7 mouse cellular contexts compared by ENCODE assay signal in the genomic region with DNA sequence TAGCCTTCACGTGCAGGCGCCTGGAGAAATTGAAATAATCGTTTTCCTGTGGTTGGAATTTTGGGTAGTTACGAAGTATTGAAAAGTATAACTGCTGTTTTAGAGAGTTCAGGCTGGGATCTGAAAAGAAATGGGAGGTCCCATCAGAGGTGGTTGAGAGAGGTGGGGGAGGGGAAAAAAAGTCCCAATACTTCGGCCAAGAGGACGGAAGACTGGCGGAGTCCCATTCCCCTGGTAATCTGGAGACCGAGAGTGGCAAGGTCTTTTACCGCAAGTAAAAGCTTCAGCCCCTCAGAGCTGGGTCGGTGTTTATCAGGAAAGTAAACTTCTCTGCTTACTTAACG. TPM values are rescaled to one million over a fixed set of nuclear protein-coding genes. Genes with fewer than 3 reads are reported as not detected.
DNase-seq lines count a peak whose midpoint lies in the region; ATAC-seq and TF ChIP-seq lines count a peak whose summit lies in the region.

No protein-coding gene starts in this region.

- no peaks in the 10 kb centered on the region for H3K36me3 ChIP-seq in lung, embryonic 14.5 days (ENCODE audit: insufficient read depth)
- H3K36me3 ChIP-seq in forebrain, embryonic 10.5 days (replicated peaks), result no peaks in the 10 kb centered on the region
- H3K36me3 ChIP-seq in intestine, postnatal 0 days (ENCODE audit: control insufficient read depth, insufficient read depth), result no peaks in the 10 kb centered on the region
- H3K36me3 ChIP-seq in neural tube, embryonic 13.5 days, result no peaks in the 10 kb centered on the region

- peak overlapping the region; percentile 23; the same call in 1 of the 2 replicates for H3K9ac ChIP-seq in lung, embryonic 14.5 days
- no peak overlapping the region for H3K9ac ChIP-seq in intestine, postnatal 0 days (ENCODE audit: low read depth, low read length)
- H3K9ac ChIP-seq in neural tube, embryonic 13.5 days, result peak overlapping the region; percentile 66; the same call in 1 of the 2 replicates

- H3K9me3 ChIP-seq in lung, embryonic 14.5 days (ENCODE audit: low read depth, low read length), result no peaks in the 10 kb centered on the region
- H3K9me3 ChIP-seq in forebrain, embryonic 10.5 days, result no peaks in the 10 kb centered on the region
- no peaks in the 10 kb centered on the region for H3K9me3 ChIP-seq in intestine, postnatal 0 days (ENCODE audit: control insufficient read depth)
- H3K9me3 ChIP-seq in neural tube, embryonic 13.5 days, result no peaks in the 10 kb centered on the region

- no peak overlapping the region for H3K27ac ChIP-seq in lung, embryonic 14.5 days (ENCODE audit: low read depth)
- H3K27ac ChIP-seq in forebrain, embryonic 10.5 days, result no peak overlapping the region
- H3K27ac ChIP-seq in intestine, postnatal 0 days (ENCODE audit: low read depth, low read length), result no peak overlapping the region
- no peak overlapping the region for H3K27ac ChIP-seq in neural tube, embryonic 13.5 days (replicated peaks)

- peak overlapping the region; percentile 87 for H3K4me2 ChIP-seq in lung, embryonic 14.5 days
- H3K4me2 ChIP-seq in intestine, postnatal 0 days (replicated peaks; ENCODE audit: low read depth), result peak overlapping the region; percentile 78
- H3K4me2 ChIP-seq in neural tube, embryonic 13.5 days, result peak overlapping the region; percentile 71

- H3K4me1 ChIP-seq in lung, embryonic 14.5 days (ENCODE audit: insufficient read depth), result no peaks in the 10 kb centered on the region; the same call in 1 of the 2 replicates
- H3K4me1 ChIP-seq in forebrain, embryonic 10.5 days, result peaks cover 34% of the 10 kb centered on the region
- H3K4me1 ChIP-seq in intestine, postnatal 0 days (replicated peaks; ENCODE audit: control insufficient read depth, insufficient read depth, low read length), result peaks cover 6% of the 10 kb centered on the region; the same call in 1 of the 2 replicates
- H3K4me1 ChIP-seq in neural tube, embryonic 13.5 days (replicated peaks), result peaks cover 27% of the 10 kb centered on the region

- no peaks in the 10 kb centered on the region for H3K27me3 ChIP-seq in lung, embryonic 14.5 days (ENCODE audit: insufficient read depth, low read length)
- H3K27me3 ChIP-seq in forebrain, embryonic 10.5 days (ENCODE audit: poor library complexity, severe bottlenecking), result peaks cover 68% of the 10 kb centered on the region
- no peaks in the 10 kb centered on the region for H3K27me3 ChIP-seq in intestine, postnatal 0 days (replicated peaks; ENCODE audit: control insufficient read depth, insufficient read depth, low read length)
- peaks cover 34% of the 10 kb centered on the region for H3K27me3 ChIP-seq in neural tube, embryonic 13.5 days

- peak overlapping the region; percentile 41 for H3K4me3 ChIP-seq in lung, embryonic 14.5 days (ENCODE audit: low read depth, low read length)
- H3K4me3 ChIP-seq in forebrain, embryonic 10.5 days, result peak overlapping the region; percentile 55
- peak overlapping the region; percentile 37 for H3K4me3 ChIP-seq in intestine, postnatal 0 days (ENCODE audit: low read depth, low read length)
- H3K4me3 ChIP-seq in neural tube, embryonic 13.5 days, result peak overlapping the region; percentile 39

- 2% methylated on average over 11 of the region's 11 CpGs for WGBS in lung, embryonic 14.5 days
- WGBS in forebrain, embryonic 10.5 days, result under 1% methylated on average over 11 of the region's 11 CpGs
- WGBS in intestine, postnatal 0 days, result 12% methylated on average over 11 of the region's 11 CpGs
- 2% methylated on average over 11 of the region's 11 CpGs for WGBS in neural tube, embryonic 13.5 days

- DNase-seq in lung, embryonic 14.5 days, result peak; percentile 35
- DNase-seq in lung, postnatal 14 days, result no peak
- no peak for DNase-seq in forebrain, embryonic 10.5 days (ENCODE audit: extremely low spot score, low spot score)
- no peak for DNase-seq in layer of hippocampus, adult 8-10 months (ENCODE audit: low spot score in 2 of 2)
- no peak for DNase-seq in right cerebral cortex, postnatal 36 days (ENCODE audit: low spot score in 2 of 2)

- no peak for TF ChIP-seq CTCF in lung, embryonic 14.5 days (IDR thresholded peaks at IDR 0.05; ENCODE audit: low read depth)
- TF ChIP-seq CTCF in intestine, postnatal 0 days (IDR thresholded peaks at IDR 0.05; ENCODE audit: low read depth), result no peak

- ATAC-seq in lung, embryonic 14.5 days (ENCODE audit: insufficient read depth), result no peak
- ATAC-seq in intestine, postnatal 0 days, result no peak
- ATAC-seq in neural tube, embryonic 13.5 days (ENCODE audit: low read depth), result no peak

RNA-seq across cellular contexts. Expression of a gene that starts 7.6 kb away (rescaled TPM):
- not detected in 2 replicates for polyA plus RNA-seq in lung, embryonic 14.5 days (2014; fragmentation: Nextera tagmentation; extraction: Ambion mirVana)
- not detected in 2 replicates for polyA plus RNA-seq in forebrain, embryonic 10.5 days (2016; fragmentation: Nextera tagmentation; extraction: Ambion mirVana)
- polyA plus RNA-seq in intestine, postnatal 0 days (2015; fragmentation: Nextera tagmentation; extraction: Ambion mirVana), result not detected in 2 replicates
- polyA plus RNA-seq in neural tube, embryonic 13.5 days (2015; fragmentation: Nextera tagmentation; extraction: Ambion mirVana), result not detected in 2 replicates
- not detected for total RNA-seq in layer of hippocampus, adult 8-10 months (2022)

RNA-seq across cellular contexts. Expression of a gene that starts 24.1 kb away (rescaled TPM):
- polyA plus RNA-seq in lung, embryonic 14.5 days (2014; fragmentation: Nextera tagmentation; extraction: Ambion mirVana), result 4.4 and 4.6 TPM in 2 replicates
- polyA plus RNA-seq in forebrain, embryonic 10.5 days (2016; fragmentation: Nextera tagmentation; extraction: Ambion mirVana), result 7.6 and 8.5 TPM in 2 replicates
- polyA plus RNA-seq in intestine, postnatal 0 days (2015; fragmentation: Nextera tagmentation; extraction: Ambion mirVana), result 3.1 and 4.1 TPM in 2 replicates
- polyA plus RNA-seq in neural tube, embryonic 13.5 days (2015; fragmentation: Nextera tagmentation; extraction: Ambion mirVana), result 11.6 and 11.9 TPM in 2 replicates
- 10 to 100 TPM; 27.4 to 46.3 (median 35.7) TPM for total RNA-seq in layer of hippocampus, adult 8-10 months (2022)

RNA-seq across cellular contexts. Expression of a gene that starts 53.5 kb away (rescaled TPM):
- 1.2 and 1.4 TPM in 2 replicates for polyA plus RNA-seq in lung, embryonic 14.5 days (2014; fragmentation: Nextera tagmentation; extraction: Ambion mirVana)
- polyA plus RNA-seq in forebrain, embryonic 10.5 days (2016; fragmentation: Nextera tagmentation; extraction: Ambion mirVana), result 0.48 and 0.86 TPM in 2 replicates
- polyA plus RNA-seq in intestine, postnatal 0 days (2015; fragmentation: Nextera tagmentation; extraction: Ambion mirVana), result 91.9 and 94.6 TPM in 2 replicates
- polyA plus RNA-seq in neural tube, embryonic 13.5 days (2015; fragmentation: Nextera tagmentation; extraction: Ambion mirVana), result 0.34 and 1.2 TPM in 2 replicates
- 1 to 10 TPM; 4.2 to 6.9 (median 5.8) TPM for total RNA-seq in layer of hippocampus, adult 8-10 months (2022)

Comparison
In these comparisons a context has a peak if more than half of its experiments do, and no peak if none do; other contexts are left out.
1. RNA of a gene that starts 53.5 kb away (polyA plus RNA-seq): 91.9 to 94.6 TPM in intestine, postnatal 0 days; 0.34 to 1.2 TPM in neural tube, embryonic 13.5 days, 1.2 to 1.4 TPM in lung, embryonic 14.5 days and 0.48 to 0.86 TPM in forebrain, embryonic 10.5 days; every median in the first group is over 10 times any median in the second.
2. Peak in every context shown above with its lines, with median percentiles within 50 percentile points of each other: H3K4me2 ChIP-seq and H3K4me3 ChIP-seq.